Mouse (Mus musculus) gastrocnemius, postnatal 4 days (tissue): ENCODE measurements around the gene Zfp113. TPM values are rescaled to one million over a fixed set of nuclear protein-coding genes. Genes with fewer than 3 reads are reported as not detected.

Experiments used
- DNase-seq, 2 experiments: peaks; one replicate each; pipeline ENCODE4 v3.0.0; 2021 to 2022; ENCODE audit warnings: low spot score in 2 of 2, mixed read lengths in 2 of 2
- long read RNA-seq, 2 experiments: library from polyadenylated mRNA; stranded (forward); transcript quantifications; one replicate each; pipeline ENCODE4 v2.0.0; 2021
- total RNA-seq, 2 experiments: library from RNA; stranded (reverse); gene quantifications; 2 replicates each; pipeline ENCODE4 v1.2.3; 2021

Gene Zfp113
- 10 to 100 TPM in 1 of 2 experiments, 1 to 10 TPM in 1; 9.9 to 10.3 TPM for total RNA-seq
- long read RNA-seq, experiment 1, full-length matches to known transcripts: 1 of 4 reads
- long read RNA-seq, experiment 1, partial matches to known transcripts: 0 of 4 reads
- long read RNA-seq, experiment 1, other reads (novel, unspliced or antisense): 3 of 4 reads
- long read RNA-seq, experiment 2, partial matches to known transcripts: 0 of 2 reads
- long read RNA-seq, experiment 2, other reads (novel, unspliced or antisense): 2 of 2 reads

DNA sequence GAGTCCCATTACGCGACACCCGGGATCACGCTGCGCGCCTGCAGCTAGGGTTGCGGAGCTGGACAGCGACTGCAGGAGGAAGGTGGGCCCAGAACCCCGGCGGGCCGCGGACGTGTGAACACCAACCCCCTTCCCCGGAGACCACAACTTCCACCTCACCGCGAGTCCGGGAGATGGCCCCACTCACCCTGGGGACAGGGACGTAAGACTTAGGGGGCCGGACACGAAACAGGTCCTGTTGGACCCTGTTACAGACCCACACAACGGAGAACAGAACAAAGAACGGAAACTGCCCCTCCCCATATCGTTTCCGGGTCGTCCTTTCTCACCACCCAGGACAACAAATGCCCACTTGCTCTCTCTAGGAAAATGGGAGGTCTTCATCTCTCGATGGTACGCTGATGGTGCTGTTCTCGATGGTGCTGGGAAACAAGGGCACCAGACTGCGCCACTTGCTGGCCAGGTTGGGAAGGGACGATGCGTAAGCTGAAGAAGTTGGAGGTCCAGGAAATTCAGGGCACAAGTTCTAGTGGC, at the start of gene Zfp113:
TSS of gene Zfp113 (minus strand) at position 302 of the 534 bp plus-strand sequence.
- peak; percentile 48 to 79 for DNase-seq

DNA sequence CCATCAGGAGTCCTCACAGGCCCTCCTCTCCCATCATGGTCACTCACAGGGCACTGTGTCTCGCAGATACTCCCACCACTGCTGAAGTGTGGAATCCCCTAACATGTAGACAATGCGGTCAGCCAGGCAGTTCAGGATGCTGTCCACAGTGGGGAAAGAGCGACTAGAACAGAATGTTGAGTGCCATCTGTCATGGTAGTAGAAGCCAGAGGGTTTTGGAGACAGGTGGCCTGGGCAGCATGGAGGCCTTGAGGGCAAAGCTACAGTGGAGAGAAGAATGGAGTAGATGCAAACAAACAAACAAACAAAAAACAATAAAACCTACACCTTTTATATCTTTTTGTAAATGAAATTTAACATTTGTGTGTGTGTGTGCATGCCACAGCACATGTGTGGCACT, 46.5 kb upstream of the Zfp113 start:
- DNase-seq: no peak

DNA sequence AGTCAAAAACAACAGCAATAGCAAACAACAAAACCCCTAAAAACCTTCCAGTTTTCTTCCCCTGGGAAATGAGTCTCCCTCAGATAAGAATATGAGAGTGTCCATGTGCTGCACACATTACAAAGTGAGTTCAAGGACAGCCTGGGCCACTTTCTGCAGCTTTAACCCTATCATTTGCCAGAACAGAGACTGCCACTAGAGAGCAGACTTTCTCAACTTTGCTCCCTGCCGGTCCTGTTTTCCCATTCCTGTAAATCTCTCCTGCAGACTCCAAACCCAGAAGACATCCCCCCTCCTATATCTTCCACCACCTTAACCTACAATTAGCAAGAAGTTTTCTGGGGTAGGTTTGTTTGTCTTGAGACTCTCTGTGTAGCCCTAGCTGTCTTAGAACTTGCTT, 44.0 kb upstream of the Zfp113 start:
- no peak for DNase-seq

DNA sequence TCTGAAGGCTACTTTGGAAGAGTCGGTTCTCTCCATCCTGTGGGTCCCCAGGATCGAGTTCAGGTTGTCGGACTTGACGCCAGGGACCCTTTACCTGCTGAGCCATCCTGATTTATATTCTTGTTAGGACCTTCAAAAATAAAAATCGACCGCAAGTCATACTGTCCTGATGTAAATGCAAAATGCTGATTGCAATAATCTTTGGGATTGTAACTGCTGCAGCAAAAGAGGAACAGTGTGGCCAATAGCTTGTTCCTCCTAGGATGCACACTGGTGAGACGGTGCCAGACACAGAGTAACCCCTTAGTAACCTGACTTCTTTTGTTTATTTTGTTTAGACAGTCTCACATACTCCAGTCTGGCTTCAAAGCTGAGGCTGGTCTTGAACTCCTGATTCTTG, 39.9 kb upstream of the Zfp113 start:
- no peak for DNase-seq

DNA sequence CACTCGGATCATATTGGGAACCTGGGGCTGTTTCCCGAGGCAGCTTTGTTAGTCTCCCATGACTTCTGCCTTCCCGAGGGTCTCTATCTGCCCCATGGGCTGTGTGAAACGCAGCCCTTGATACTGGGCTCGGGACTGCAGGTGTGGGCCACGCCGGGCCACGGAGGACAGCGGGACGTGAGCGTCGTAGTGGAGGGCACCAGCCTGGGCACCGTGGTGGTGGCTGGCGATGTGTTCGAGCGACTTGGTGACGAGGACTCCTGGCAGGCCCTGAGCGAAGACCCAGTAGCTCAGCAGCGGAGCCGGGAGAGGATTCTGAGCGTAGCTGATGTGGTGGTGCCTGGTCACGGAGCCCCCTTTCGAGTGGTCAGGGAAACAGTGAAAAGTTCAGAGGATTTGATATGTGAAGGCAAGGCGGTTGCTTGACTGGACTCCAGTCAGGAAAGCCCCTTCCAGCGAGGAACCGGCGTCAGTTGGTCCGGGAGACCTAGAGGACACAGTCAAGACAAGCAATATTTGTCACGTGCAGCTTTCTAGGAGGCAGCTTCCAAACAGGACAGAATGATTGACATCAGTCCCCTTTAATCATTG, 39.3 kb upstream of the Zfp113 start:
- peak in 1 of 2 experiments; percentile 44 for DNase-seq

DNA sequence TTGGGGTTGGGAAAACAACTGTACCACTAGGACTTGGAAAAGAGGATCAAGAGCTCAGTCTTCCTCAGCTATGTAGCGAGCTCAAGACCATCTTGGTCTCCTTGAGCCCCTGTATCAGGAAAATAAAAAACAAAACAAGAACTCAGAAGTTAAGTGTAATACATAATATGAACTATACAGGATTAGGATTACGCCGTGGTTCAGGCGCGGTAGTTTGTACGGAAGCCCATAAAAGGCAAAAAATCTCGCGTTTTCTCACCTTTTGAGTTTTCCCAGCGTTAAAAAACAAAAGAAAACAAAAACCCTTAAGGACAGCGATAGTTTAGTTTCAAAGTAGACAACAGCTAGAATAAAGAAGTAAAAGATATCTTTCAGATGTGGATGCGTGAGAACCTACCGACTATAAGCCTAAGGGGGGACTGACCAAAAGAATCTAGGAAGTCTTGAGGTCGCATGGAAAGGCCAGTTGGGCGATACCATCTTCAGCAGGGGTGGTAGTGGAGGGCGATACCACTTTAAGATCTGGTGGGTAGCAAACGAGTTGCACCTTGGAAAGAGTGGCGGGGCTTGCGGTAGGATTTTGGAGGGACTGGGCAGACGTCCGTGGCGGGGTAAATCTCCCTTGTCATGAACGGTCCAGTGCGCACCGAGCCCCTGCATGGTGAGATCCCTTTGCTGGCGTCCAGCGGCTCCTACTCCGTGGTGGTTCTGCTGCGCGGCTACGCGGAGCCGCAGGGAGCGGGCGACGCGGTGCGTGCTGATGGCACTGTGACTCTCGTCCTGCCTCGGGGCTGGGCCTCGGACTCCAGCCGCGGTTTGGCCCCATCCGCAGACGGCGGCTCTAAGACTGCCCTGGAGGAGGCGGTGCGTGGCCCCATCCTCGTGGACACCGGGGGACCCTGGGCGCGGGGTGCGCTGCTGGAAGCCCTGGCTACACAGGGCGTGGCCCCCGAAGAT, 38.5 kb upstream of the Zfp113 start, which contains the start of gene Mblac1:
TSS of gene Mblac1 (plus strand) at position 544 of the 957 bp plus-strand sequence.
- peak; percentile 47 to 80 for DNase-seq

DNA sequence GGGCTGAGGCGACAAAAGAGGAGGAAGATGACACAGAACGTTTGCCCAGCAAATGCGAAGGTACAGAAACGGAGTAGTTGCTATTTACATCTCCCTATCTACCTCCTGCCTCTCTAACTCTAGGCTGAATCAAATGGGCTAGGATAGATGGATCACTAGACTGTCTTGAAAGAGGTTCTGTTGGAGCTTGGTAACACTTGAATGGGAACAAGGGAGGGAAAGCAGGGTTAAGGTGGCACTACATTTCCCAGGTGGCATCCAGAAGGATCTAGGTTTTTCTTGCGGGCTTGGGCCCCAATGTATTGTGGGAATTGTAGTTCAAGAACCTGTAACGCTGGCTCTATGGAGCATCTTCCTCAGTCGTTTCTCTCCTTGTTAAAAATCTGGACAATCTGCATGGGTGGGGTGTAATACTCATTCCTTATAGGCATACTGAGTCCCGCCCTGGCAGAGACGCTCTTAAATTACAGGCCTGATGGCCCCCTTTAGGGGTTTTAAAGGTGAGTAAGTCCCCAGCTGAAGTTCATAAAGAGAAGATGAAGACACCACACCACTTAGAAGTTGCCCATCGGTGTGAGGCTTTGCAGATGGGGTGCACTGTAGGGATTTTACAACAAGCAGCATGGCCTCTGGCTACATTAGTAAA, 32.2 kb upstream of the Zfp113 start:
- peak in 1 of 2 experiments; percentile 64 for DNase-seq

DNA sequence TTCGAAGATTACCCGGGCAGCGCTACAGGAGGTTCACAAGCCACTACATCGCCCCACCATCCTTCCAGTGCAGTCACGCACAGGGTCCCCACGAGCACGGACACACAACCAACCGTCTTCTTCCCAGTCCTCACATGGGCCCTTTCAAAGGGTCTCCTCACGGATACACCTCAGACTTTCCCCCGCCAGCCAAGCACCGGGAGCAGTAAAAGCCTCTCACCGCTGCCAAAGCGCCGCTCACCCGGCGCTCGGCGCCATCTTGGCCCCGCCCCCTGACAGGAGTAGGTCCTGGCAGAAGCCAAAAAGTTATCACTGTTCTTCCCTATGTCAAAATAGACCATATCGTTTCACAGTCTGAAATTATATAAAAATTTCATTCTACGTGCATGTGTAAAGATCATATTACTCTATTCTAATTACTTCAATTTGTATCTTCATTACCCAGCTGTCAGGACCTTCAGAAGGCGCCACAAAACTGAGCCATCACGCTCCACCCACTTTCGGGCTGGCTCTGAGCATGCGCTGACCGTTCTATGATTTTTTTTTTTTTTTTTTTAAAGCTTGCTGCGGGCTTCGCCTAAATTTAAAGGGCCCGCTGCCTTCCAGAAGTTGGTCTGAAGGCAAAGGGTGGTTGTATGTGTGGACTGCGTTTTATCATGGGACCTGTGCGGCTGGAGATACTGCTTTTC, 31.6 kb upstream of the Zfp113 start, which contains the start of the genes Taf6 and Cnpy4:
TSS of gene Taf6 (minus strand) at position 502 of the 689 bp plus-strand sequence.
TSS of gene Cnpy4 (plus strand) at position 536 of the 689 bp plus-strand sequence.
- DNase-seq: peak; percentile 66 to 85

DNA sequence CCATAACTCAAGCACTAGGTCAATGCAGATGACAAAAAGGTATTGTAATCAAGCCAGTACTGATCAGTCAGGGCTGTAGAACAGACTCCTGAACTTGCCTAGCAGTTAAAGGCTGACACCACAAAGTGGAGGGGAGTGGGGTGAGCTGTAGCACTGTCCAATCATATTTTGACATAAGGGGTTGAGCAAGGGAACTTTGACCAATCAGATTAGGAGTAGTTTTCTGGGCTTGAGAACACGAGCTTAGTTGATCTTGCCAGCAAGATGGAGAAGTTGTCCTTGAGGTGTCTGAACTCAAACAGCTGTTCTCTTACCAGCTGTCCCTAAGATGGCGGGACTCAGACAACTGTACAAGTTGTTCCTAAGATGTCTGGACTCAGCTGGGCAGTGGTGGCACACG, 17.7 kb upstream of the Zfp113 start:
- no peak for DNase-seq

DNA sequence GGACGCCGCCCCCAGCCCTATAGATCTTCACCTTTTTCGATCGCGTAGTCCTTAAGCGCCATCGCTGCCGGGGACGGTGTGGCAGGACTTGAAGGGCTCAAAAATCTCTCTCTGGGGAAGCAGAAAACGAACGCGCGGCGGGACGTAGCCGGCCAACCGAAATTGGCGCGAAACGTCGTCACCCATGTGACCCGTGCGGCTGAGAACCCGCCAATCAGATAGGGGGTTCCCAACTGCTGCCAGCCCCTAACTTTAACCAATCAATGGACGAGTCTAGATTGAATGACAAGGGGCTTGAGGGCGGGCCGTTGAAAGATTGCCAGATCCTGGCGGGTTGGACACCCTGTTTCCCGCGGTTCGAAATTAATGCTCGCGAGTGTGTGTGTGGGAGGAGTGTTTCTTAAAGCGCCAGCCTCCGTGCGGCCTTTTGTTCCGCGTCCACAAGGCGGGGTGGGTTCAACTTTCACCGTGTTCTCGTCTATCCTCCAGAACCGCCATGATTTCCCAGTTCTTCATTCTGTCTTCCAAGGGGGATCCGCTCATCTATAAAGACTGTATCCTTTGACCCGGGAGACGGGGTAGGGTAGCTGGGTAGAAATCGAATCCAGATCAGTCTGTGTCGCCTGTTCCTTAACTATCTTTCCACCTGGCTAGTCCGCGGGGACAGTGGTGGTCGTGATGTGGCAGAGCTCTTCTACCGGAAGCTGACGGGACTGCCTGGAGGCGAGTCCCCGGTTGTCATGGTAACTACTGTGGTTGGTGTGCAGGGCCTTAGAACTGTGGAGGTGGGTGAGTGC, 16.3 kb upstream of the Zfp113 start, which contains the start of the genes Ap4m1 and Mcm7:
TSS of gene Ap4m1 (plus strand) at position 308 of the 797 bp plus-strand sequence.
TSS of gene Mcm7 (minus strand) at position 728 of the 797 bp plus-strand sequence.
- peak; percentile 96 to 98 for DNase-seq

DNA sequence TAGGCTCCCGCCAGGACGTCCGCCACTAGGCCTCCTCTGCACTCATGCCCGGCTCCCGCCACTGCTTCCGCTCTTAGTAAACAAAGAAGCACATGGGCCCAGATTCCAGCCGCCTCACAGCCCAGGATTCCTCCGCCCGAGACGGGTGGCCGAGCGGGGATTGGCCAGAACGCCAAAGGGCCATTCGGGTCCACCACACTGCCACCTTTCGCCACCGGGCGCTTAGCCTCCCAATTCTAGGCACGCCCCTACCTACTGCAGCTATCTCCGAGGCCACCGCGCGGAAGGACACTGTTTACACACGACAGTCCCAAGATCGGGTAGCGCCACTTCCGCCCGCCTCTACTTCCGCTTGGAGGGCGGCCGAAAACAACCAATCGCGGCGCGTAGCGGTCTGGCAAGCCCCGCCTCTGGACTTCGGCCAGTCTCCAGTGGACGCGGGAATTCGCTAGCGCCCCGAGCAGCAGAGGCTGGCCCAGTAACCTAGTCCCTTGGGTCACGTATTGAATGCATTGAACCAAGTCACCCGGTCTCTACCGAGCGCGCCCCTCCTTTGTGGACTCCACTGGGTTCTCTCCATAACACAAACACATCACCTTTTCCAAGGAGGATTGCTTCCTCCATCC, 15.5 kb upstream of the Zfp113 start:
- DNase-seq: peak; percentile 96 to 98

DNA sequence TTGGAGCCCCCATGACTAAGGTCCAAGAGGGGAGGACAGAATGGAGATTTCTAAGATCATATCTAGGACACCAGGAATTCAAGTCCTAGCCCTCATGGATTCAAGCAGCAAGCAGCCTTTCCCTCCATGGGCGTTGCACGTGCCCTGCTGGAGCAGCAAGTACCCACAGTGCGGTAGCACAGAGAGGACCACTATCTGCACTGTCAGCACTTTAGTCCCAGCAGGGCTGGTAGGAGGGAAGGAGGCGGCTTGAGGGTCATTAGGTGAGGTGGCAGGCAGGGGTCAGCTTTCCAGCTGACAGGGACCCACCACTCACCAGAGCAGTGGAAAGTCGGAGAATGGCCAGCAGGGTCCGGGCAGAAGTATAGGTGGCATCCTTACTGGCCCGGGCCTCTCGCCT, 10.1 kb upstream of the Zfp113 start:
- no peak for DNase-seq

DNA sequence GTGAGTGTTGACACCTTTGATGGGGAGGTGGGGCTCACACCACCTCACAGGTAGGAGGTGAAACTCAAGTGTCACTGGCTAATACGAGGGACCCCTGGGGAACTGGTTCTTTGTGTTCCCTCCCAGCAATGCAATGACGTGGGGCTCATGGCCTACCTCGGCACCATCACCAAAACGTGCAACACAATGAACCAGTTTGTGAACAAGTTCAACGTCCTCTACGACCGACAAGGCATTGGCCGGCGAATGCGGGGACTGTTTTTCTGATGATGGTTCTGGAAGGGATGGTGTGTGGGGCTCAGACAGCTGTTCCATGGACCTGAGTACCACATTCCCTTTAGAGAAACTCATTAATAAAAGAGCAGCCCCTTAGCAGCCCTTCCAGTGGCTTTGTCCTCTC, 8.1 kb upstream of the Zfp113 start:
- DNase-seq: no peak

DNA sequence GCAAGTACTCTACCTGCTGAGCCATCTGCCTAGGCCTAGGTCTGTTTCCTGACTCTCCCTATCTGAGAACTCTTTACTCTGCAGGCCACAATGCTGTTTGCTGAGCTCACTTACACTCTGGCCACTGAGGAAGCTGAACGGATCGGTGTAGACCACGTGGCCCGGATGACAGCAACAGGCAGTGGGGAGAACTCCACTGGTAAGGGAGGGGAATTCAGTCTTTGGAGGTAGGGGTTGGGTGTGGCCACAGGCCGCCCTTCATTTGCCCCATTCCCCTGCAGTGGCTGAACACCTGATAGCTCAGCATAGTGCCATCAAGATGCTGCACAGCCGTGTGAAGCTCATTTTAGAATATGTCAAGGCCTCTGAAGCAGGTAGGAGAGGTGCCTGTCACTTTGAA, 7.5 kb upstream of the Zfp113 start:
- no peak for DNase-seq

DNA sequence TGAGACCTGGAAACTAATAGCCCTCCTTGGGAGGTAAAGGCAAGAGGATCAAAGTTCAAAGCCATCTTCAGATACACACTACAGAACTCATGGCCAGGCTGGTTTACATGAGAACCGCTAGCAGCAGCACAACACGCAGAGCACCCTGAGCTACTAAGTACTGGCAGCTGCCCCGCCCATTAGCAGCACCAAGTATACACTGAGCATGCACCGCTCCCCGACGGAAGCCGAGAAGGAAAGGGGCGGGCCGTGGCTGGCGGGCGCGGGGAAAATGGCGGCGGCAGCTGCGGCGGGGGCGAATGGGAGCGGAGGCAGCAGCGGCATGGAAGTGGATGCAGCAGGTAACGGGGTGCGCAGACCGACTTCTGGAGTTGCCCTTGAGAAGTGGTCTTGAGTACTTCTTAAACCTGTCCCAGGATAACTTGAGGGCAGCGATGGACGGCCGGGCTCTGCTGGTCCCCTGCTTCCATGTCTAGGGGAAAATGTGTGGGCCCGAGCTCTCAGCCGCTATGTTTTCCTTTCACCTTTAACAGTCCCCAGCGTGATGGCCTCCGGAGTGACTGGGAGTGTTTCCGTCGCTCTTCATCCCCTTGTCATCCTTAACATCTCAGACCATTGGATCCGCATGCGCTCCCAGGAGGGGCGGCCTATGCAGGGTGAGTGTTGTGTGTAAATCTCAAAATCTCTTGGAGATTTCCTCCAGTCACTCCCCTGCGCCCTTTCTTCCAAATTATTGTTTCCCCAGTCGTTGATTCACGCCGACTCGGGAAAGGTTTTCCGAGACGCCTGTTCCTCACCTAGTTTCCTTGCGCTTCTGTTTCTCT, 5.5 kb upstream of the Zfp113 start, which contains the start of gene Cops6:
TSS of gene Cops6 (plus strand) at position 230 of the 824 bp plus-strand sequence.
- peak; percentile 89 to 94 for DNase-seq

DNA sequence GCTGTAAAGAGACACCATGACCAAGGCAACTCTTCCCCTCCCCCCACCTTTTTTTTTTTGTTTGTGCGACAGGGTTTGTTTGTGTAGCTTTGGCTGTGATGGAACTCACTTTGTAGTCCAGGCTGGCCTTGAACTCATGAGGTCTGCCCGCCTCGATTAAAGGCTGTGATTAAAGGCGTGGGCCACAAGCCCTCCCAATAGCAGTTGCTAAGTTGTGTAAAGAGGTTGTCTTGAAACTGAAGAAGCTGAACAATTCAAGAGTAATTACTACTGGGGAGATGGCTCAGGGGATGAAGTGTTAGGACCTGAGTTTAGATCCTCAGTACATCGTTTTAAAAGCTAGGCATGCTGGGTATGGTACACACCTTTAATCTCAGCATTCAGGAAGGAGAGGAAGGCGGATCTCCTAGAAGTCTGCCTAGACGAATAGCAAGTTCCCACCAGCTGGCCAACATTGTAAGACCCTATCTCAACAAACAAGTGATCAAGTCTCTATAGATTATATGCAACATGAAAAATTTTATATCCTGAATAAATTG, 4.7 kb upstream of the Zfp113 start:
- DNase-seq: no peak

DNA sequence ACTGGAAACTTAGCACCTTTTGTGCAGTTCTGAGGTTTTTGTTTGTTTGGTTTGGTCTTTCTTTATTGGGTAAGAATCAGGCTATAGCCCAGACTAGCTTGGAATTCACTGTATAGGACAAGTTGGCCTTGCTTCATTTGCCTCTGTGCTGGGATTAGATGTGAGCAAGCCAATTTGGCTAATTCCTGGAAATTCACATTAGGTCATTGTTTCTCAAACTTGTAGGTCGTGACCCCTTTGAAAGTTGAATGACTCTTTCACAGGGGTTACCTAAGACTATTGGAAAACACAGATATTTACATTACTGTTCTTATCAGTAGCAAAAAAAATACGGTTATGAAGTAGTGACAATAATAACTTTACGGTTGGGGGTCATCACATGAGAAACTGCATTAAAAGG, 1.2 kb downstream of the Zfp113 start:
- no peak for DNase-seq
